Mouse (Mus musculus) G1E (cell line): ENCODE measurements around the gene Igfn1. TPM values are rescaled to one million over a fixed set of nuclear protein-coding genes. Genes with fewer than 3 reads are reported as not detected.

Source experiments
- ATAC-seq: 2 replicates; pipeline ENCODE4 v1.8.0; 2016; ENCODE audit warnings: mild to moderate bottlenecking; ENCODE audit not compliant: insufficient number of reproducible peaks, poor library complexity, low FRiP score, severe bottlenecking; ENCODE audit errors: extremely low read depth
- DNase-seq: peaks from one replicate; pipeline ENCODE4 v3.0.0; 2012; ENCODE audit warnings: low spot score
- H3K27me3 ChIP-seq: 2 replicates; pipeline ENCODE4 v1.6.1; 2012; ENCODE audit warnings: mild to moderate bottlenecking, low read length, inconsistent platforms; ENCODE audit not compliant: insufficient read depth
- H3K36me3 ChIP-seq: replicated peaks from 2 replicates; pipeline ENCODE3; 2012; ENCODE audit warnings: mild to moderate bottlenecking, inconsistent platforms
- H3K4me1 ChIP-seq: 2 replicates; pipeline ENCODE4 v1.6.1; 2012; ENCODE audit warnings: low read depth, low read length, inconsistent platforms, mixed read lengths; ENCODE audit not compliant: insufficient read depth
- H3K4me3 ChIP-seq: 2 replicates; pipeline ENCODE4 v1.5.1; 2012; ENCODE audit warnings: low read depth, mild to moderate bottlenecking, inconsistent platforms, low read length, moderate library complexity, mixed read lengths
- H3K9me3 ChIP-seq: replicated peaks from 2 replicates; pipeline ENCODE4 v1.6.1; 2012; ENCODE audit warnings: inconsistent platforms
- CTCF ChIP-seq: IDR thresholded peaks from 2 replicates; pipeline ENCODE4 v1.5.1; 2012; ENCODE audit warnings: low read depth, low read length, inconsistent platforms, mixed read lengths
- GATA1 ChIP-seq: IDR thresholded peaks from 2 replicates; pipeline ENCODE4 v1.6.1; 2012; ENCODE audit warnings: borderline replicate concordance, low read length, inconsistent platforms, mixed read lengths
- GATA2 ChIP-seq: IDR thresholded peaks from 2 replicates; pipeline ENCODE4 v1.6.1; 2012; ENCODE audit warnings: low read depth, low read length, inconsistent platforms, borderline replicate concordance
- POLR2AphosphoS5 ChIP-seq: IDR thresholded peaks from 2 replicates; pipeline ENCODE4 v1.6.1; 2012; ENCODE audit warnings: low read depth, low read length, inconsistent platforms; ENCODE audit not compliant: insufficient replicate concordance
- TAL1 ChIP-seq: conservative IDR thresholded peaks from 2 replicates; pipeline ENCODE4 v1.6.1; 2012; ENCODE audit warnings: low read depth, low read length, inconsistent platforms, mixed read lengths
- polyA plus RNA-seq: library from polyadenylated mRNA; stranded (reverse); fragments of >175 nt; gene quantifications from 2 replicates; pipeline ENCODE4 v1.2.3, GENCODE M21; 2012
- total RNA-seq, 2 experiments: library from RNA; stranded (forward) in 1 of 2; stranded (reverse) in 1 of 2; fragments of 200-1000 nt in 1 of 2; fragments of >200 nt in 1 of 2; fragmentation: Nextera tagmentation in 1 of 2; gene quantifications; 2 replicates each; pipeline ENCODE4 v1.2.3; 2014 to 2017

Igfn1 gene
- total and polyA plus RNA-seq, 3 experiments = 0.02 to 0.11 TPM; not detected in 1

DNA sequence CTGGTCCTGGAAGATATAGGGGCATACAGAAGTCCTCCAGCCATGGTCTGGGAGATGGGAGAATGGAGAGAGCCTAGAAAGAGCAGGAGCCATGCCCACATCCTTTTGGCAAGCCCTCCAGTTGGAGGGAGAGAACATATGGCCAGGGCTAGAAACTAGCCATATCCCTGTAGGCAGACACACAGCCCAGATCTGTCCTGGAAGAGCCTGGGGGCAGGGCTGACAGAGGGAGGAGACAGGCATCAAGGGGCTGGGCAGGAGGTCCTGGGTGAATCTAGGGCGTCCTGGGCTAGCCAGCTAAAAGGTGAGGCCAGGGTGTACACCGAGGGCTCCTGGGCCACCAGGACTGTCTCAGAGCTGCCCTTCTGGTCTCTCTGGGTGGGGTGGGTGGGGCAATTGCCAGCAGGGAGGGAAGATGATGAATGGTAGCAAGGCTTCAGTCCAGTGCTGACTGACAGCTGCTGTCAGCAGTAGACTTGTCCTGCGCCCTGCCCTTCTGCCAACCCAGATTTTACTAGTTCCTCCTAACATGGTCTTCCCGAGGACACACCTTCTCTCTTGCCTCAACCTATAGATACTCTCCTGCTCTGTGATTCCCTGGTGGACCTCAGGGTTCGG lies 81.7 kb downstream of the Igfn1 start:
- Histone ChIP-seq H3K27me3 (peaks cover 39% of the 10 kb centered on the region), H3K4me1 (no peaks in the 10 kb centered on the region), H3K36me3 (no peaks in the 10 kb centered on the region), H3K4me3 (no peak overlapping the region), H3K9me3 (no peaks in the 10 kb centered on the region)
- no peak for TF ChIP-seq GATA2
- no peak for TF ChIP-seq GATA1
- no peak for TF ChIP-seq CTCF
- no peak for TF ChIP-seq POLR2AphosphoS5
- no peak for TF ChIP-seq TAL1
- DNase-seq (no peak), ATAC-seq (no peak)

DNA sequence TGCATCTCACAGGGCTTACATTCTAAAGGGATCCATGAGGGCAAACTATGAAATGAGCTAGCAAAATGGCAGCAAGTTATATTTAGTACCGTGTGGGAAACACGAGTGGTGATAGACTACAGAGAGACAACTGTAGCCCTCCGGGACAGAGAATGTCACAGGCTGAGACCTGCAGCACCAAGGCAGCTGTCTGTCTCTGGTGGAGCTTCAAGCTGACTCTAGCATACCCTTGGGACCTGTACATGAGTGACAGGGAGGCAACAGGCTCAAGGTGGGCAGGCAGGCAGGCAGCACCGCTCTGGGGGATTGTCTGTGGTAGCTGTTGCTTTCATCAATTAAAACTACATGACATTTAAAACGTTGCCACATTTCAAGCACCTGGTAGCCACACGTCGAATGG lies 82.9 kb downstream of the Igfn1 start:
- ATAC-seq (no peak), DNase-seq (no peak)
- Histone ChIP-seq H3K36me3 (no peaks in the 10 kb centered on the region), H3K9me3 (no peaks in the 10 kb centered on the region), H3K4me3 (no peak overlapping the region), H3K4me1 (no peaks in the 10 kb centered on the region; the same call in 1 of the 2 replicates), H3K27me3 (peaks cover 46% of the 10 kb centered on the region)
- no peak for TF ChIP-seq POLR2AphosphoS5
- no peak for TF ChIP-seq CTCF
- no peak for TF ChIP-seq GATA2
- TF ChIP-seq GATA1 = no peak
- no peak for TF ChIP-seq TAL1

DNA sequence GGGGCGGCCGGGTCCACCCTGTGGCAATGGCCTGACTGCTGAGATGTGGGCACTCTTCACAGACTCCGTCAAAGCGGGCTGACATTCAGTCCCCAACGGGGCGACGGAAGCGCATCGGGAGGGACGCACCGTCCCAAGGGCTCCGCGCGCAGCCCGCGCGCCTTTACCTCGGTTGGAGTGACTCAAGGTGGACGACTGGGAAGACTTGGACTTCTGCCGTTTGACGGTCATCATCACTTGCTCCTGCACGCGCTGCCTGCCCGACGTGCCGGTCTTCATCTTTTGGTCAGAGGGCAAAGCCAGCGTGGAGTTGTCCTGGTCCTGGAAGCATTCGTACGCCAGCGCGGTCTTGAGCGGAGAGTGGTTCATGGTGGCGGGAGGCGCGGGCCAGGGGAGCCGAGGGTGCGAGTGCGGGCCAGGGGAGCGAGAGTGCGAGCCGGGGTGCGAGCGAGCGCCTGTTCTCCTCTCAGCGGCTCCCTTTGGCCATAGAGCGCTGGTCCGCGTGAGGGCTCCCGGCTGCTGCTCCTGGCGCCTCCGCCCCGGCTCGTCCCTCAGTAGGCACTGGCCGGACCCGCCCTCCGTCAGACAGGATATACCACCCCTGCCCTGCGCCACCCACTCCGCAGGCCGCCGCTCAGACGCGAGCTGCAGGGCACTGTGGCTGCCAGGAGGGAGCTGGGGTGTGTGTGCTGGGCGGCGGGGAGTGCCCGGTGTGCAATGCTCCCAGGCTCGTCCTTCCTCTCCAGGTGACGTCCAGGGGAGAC lies 87.3 kb downstream of the Igfn1 start, which contains the start of gene Pkp1:
Gene Pkp1, minus strand, starts transcription at position 564 of the 764 bp plus-strand sequence.
- no peaks in the 10 kb centered on the region for H3K9me3 ChIP-seq
- H3K4me1 ChIP-seq = no peaks in the 10 kb centered on the region; the same call in 1 of the 2 replicates
- peaks cover 38% of the 10 kb centered on the region for H3K27me3 ChIP-seq
- no peak for ATAC-seq
- no peak within 1 kb of the TSS for H3K4me3 ChIP-seq
- H3K36me3 ChIP-seq = no peaks in the 10 kb centered on the region
- no peak for TF ChIP-seq POLR2AphosphoS5
- TF ChIP-seq GATA2 = no peak
- TF ChIP-seq TAL1 = no peak
- no peak for TF ChIP-seq GATA1
- TF ChIP-seq CTCF = no peak
- DNase-seq = no peak

DNA sequence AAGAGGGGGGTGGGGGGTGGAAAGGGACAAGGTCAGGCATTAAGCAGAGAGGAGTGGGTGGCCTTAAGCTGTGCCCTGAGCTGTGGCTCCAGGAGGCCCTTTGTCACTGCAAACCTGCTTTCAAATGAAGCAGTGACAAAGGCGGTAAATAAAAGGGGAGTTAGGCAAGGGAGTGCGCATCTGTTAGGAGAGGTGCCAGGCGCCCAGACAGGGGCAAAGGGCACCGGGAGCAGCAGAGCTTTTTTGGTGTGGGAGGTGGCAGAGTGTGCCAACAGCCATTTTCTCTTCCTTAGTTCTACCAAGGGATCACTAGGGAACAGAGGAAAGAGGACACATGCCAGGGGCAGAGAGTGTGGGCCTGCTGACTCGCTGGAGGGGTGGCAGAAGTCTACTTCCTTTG lies 88.9 kb downstream of the Igfn1 start:
- TF ChIP-seq TAL1 (no peak), GATA1 (no peak)
- H3K27me3 ChIP-seq = peaks cover 34% of the 10 kb centered on the region
- H3K4me3 ChIP-seq = no peak overlapping the region
- H3K9me3 ChIP-seq = no peaks in the 10 kb centered on the region
- DNase-seq = no peak
- ATAC-seq = no peak
- H3K36me3 ChIP-seq = no peaks in the 10 kb centered on the region
- no peaks in the 10 kb centered on the region; the same call in 1 of the 2 replicates for H3K4me1 ChIP-seq

DNA sequence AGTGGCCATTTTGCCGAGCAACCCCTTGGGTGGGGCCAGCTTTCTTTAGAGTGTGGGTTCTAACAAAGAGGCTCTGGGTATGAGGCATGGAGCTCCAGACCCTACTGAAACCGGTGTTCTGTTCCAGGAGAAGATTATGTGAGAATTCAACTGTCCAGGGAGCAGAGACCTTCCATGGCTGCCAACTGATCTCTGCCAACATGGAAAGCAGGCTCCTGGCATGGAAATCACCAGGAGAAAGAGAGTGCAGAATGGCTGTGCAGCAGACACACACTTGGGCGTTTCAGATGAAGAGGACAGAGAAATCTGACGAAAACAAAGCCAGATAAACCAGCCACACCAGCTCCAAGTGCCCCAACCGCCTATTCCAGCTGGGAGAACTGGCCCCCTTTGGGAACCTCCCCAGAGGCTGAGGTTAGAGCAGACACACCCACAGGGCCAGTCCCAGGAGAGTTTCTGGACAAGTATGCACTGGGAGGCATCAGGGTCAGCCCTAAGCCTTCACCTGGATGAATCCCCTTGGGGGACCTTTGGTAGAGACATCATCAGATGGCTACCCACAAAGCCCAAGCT lies 89.6 kb downstream of the Igfn1 start:
- no peak overlapping the region for H3K4me3 ChIP-seq
- H3K4me1 ChIP-seq = no peaks in the 10 kb centered on the region; the same call in 1 of the 2 replicates
- H3K9me3 ChIP-seq = no peaks in the 10 kb centered on the region
- TF ChIP-seq TAL1 = no peak
- no peak for TF ChIP-seq CTCF
- TF ChIP-seq GATA2 = no peak
- TF ChIP-seq POLR2AphosphoS5 = no peak
- no peak for TF ChIP-seq GATA1
- ATAC-seq (no peak), DNase-seq (no peak)
- peaks cover 38% of the 10 kb centered on the region for H3K27me3 ChIP-seq
- no peaks in the 10 kb centered on the region for H3K36me3 ChIP-seq

DNA sequence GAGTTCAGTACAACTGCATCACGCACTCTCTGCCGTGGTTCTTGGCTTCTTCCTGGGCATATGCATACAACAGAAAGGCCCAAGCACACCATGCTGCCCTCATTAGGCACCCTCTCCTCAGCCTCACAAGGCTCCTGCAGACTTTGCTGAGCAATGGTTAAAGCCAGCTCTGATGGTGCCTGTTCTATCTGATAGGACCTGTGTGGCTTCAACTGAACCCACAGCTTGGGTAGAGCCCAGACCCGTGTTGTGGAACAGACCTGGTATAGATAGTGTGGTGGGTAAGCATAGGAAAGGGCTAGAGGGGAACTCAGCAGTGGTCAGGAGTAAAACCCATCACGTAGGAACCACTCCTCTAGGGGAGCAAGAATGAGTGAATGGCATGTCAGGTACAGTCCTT lies 92.5 kb downstream of the Igfn1 start:
- no peaks in the 10 kb centered on the region for H3K36me3 ChIP-seq
- H3K4me3 ChIP-seq = no peak overlapping the region
- no peak for ATAC-seq
- no peak for DNase-seq
- peaks cover 57% of the 10 kb centered on the region for H3K27me3 ChIP-seq
- no peaks in the 10 kb centered on the region for H3K4me1 ChIP-seq
- no peaks in the 10 kb centered on the region for H3K9me3 ChIP-seq
- TF ChIP-seq GATA2 (no peak), CTCF (no peak), GATA1 (no peak), TAL1 (no peak), POLR2AphosphoS5 (no peak)
